Mouse (Mus musculus) testis, postnatal 10 days (tissue): ENCODE measurements around the gene Pax7.

Experiments used
- DNase-seq: peaks from one replicate; pipeline ENCODE4 v3.0.0; 2021; ENCODE audit warnings: low spot score

Gene Pax7

GRCm38 (mm10) chr4:139811475-139811874 is 21.9 kb downstream of the Pax7 start:
- no peak for DNase-seq

DNA sequence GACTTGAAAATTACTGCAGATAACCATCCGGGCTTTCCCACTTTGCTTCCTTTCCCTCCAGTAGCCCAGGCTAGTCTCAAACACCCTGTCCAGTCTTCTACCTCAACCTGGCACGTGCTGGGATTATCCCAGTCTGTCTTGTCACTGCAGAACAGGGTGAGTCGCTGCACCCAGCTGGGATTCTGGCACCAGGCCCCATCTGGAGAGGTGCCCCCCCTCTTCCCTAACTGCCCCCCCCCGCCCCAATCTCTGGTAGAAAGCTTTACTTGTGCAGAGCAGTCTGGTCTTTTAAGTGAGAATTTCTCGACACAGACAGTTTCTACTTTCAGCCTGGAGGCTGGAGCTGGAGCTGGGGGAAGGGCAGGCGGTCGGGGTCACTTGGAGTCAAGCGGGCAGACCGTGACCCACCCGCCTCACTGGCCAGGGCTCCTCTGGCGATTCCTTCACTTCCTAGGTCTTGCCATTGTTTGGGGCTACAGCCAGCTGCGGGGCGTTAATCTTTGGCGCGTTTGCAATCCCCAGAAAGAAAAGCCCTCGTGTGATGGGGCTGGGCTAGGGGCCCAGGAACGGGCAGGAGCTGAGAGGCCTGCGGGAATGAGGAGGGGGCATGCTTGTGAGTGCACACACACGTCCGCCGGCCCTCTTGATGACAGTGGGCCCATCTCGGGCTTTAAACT is 22.4 kb downstream of the Pax7 start:
- DNase-seq = no peak

GRCm38 (mm10) chr4:139809381-139809820 is 23.9 kb downstream of the Pax7 start:
- no peak for DNase-seq

DNA sequence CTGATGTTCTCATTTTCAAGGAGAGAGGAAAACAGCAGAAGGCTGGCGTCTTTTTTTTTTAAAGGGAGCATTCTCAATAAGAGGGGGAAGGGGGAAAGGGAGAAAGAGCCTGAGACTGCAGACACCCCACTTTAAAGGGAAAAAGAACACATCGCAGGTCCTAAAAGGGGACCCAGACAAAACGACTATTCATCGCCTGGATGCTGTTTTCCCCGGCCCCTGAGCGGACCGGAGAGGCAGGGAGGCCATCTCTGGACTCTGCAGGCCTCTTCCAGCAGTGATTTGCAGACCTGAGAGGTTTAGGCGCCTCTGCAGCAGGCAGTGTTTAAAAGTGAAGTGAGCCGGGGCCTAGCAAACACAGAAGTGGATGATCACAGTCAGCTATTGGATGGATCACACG is 25.5 kb downstream of the Pax7 start:
- DNase-seq = no peak

DNA sequence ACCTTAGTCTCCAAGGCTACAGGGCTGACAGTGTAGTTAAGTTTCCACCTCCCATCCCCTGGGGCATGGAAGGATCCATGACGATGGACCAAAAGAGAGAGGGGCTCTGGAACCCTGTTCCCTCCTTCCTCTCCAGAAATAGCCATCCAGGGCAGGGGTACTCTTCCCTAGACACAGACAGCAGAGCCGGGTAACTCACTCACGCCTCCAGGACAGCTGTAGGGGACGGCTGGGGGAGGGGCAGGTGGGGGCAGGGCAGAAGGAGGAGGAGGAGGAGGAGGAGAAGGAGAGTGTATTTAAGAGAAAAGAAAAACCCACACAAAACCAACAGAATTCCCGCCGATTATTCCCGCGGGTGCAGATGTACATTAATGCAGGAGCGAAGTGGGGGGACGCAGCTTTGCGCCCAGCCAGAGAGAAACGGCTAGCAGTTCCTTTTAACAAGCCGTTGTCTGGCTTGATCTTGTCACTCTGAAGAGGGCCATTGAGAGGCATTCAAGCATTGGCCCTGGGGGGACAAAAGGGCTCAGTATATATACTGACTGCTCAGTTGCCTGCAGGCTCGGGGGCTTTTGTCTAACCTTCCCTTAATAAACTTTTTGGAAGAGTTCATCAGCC is 26.0 kb downstream of the Pax7 start:
- no peak for DNase-seq

DNA sequence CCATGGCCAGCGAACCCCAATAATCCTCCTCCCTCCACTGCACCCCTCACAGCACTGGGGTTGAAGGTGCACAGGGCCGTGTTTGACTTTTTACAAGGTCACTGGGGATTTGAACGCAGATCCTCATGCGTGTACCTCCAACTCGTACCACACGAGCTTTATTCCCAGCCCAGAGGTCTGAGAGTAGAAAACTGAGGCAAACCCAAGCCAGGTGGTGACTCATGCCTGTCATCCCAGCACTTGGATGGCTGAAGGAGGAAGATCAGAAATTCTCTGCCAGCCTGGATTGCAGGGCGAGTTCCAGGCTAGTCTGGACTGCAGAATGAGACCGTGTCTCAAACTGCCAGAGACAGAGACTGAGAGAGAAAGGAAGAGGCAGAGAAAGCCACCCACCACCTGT is 28.4 kb downstream of the Pax7 start:
- no peak for DNase-seq

DNA sequence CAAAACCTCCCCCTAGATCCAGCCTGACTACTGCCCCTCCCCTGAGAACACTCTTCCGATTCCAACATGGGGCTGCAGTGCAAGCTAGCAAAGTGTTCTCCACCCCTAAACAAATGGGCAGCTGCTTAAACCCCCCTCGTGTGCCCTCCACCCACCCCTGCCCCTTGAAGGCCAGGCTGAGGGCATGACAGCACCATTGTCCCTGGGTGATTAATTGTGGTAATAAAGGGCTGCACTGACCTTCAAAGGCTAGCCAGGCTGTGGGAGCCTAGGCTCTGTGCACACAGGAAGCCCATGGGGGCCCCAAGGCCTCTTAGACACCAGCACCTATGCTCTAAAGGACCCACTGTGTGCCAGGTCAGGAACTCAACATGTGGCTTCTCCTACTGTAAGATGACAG is 29.3 kb downstream of the Pax7 start:
- DNase-seq = no peak

DNA sequence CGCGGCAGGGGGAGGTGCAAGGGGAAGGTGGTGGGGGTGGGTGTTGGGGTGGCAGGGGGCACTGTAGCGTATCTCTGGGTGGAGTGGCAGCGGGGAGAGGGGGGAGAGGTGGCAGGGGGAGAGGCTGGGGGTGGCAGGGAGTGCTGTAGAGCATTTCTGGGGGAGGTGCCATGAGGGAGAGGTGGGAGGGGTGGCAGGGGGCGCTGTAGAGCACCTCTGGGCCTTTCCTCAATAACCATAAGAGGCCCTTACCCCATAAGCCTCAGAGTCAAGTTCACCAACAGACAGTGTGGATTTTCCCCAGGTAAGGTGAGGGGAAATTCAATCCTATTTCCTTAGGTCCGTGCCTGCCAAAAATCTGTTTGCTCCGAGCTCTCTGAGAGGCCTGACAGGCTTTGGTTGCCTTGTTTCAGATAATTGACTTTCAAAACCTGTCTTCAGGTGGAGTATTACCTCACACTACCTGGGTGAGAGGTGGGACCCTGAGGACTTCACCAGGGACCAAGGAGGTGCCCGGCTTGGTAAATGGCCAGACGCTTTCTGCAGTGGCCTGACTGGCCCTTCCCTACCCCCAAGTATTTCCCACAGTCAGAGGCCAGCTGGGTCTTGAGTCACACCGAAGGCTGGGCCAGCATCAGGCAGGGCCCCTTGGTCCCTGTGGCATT is 33.8 kb downstream of the Pax7 start:
- DNase-seq = no peak

DNA sequence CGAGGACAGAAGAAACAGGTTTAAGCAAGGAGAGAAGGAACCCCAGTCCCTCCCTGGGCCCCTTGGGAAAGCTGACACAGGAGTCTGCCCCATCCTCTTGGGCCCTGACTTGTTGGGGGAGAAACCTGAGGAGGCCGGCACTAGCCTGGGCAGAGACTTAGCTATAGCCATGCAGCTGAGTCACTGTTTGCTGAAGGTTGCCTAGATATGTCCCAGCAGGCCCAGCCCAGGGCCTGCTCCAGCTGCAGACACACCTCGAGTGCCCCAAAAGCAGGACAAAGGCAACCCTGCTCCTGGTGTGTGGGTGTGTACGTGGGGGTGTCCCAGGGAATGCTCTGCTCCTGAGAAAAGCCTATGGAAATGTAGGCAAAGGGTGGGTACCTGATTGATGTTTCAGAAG is 36.0 kb downstream of the Pax7 start:
- DNase-seq = no peak

GRCm38 (mm10) chr4:139796115-139796514 is 37.2 kb downstream of the Pax7 start:
- DNase-seq = no peak

- DNase-seq = no peak
Measured at GRCm38 (mm10) chr4:139791168-139791567, 42.2 kb downstream of the Pax7 start.

GRCm38 (mm10) chr4:139789772-139790171 is 43.6 kb downstream of the Pax7 start:
- DNase-seq = no peak

GRCm38 (mm10) chr4:139782926-139783467 is 50.3 kb downstream of the Pax7 start:
- DNase-seq = no peak

- no peak for DNase-seq
Measured at GRCm38 (mm10) chr4:139771125-139771631, 62.1 kb downstream of the Pax7 start.

DNA sequence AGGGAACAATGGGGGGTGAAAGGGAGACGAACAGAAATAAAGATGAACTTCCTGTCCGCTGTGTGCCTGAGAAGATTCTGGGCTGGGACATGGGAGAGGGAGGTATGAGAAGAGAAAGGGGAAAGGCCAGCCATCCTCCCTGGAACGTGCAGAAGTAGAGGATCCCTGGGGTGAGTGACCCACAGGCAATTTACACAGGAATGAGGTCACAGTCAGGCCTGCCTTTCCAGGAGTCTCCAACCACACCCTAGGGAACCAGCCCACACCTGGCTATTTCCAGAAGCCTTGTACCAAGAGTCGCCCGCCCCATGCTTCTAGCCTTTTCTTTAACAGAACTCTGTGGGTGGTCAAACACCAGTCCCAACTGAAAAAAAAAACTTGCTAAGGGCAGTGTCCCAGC is 65.5 kb downstream of the Pax7 start:
- no peak for DNase-seq

- DNase-seq = no peak
Measured at GRCm38 (mm10) chr4:139767115-139767718, 66.1 kb downstream of the Pax7 start.

GRCm38 (mm10) chr4:139761911-139762310 is 71.4 kb downstream of the Pax7 start:
- no peak for DNase-seq

DNA sequence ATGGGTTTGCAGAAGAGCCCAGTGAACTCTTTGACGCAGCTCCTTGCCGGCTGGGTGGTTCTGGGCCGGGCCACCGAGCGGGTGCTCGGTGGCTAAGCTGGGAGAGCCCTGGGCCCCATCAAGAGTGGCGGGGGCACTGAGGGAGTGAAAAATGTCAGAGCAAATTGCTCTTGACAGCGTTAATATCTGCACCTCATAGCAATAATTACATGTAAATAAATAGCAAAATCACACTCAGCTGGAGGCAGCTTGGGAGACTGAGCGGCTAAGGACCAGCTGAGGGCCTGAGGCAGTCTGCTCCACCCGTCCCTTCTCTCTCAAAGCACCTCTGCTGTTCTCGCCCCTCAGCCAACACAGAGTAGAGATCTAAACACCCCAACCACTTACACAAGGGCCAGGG is 72.6 kb downstream of the Pax7 start:
- DNase-seq = no peak

DNA sequence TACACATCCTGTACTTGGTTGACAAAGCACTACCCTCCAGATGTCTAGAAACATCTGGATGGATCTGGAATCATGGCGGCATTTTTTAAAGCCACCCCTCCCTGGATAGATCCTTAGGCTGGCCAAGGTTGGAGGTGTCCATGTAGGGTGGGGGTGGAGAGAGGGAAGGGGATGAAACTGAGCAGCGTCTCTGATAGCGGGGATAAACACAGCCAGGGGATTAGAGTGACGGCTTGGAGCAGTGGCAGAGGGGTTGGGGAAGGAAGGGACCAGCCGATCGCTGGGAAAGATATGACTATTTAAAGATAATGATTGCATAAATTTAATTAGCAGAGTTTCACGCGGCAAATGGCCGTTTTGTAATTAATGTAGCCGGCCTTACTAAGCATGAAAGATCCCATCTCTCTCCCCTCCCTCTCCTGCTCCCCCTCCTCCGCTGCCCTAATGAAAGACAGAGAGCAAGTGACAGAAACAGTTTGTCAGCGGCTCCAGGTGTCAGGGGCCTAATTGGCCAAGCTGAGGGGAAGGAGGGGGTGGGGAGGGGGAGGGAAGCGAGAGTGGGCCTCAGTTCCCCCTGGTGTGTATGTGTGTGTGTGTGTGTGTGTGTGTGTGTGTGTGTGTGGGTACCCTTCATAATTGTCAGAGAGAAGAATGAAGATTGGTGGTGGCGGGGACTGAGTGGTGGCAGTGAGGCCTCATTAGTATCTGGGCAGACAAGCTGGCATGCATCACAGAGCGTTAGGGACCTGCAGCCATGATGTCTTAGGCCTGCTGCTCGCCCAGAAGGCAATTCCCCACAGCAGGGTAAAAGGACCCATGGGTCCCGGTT is 74.6 kb downstream of the Pax7 start:
- DNase-seq = no peak

DNA sequence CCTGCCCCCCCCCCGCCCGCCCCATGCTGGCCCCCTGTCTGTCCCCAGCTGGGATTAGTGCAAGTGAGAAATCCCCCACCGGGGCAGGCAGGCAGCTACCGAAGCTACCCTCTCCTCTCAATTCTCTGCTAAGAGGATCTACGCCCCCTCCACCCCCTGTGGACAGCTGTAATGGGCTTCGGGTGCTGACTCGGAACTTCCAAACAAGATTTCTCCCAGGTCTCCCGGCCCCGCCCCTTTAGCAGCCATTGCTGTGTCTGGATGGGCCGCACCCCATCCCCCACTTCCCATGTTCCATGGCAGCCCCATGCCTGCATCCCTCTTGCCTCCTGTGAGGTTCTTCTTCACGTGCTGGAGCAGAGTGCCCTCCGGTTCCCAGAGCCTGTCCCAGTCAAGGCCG is 76.4 kb downstream of the Pax7 start:
- no peak for DNase-seq

DNA sequence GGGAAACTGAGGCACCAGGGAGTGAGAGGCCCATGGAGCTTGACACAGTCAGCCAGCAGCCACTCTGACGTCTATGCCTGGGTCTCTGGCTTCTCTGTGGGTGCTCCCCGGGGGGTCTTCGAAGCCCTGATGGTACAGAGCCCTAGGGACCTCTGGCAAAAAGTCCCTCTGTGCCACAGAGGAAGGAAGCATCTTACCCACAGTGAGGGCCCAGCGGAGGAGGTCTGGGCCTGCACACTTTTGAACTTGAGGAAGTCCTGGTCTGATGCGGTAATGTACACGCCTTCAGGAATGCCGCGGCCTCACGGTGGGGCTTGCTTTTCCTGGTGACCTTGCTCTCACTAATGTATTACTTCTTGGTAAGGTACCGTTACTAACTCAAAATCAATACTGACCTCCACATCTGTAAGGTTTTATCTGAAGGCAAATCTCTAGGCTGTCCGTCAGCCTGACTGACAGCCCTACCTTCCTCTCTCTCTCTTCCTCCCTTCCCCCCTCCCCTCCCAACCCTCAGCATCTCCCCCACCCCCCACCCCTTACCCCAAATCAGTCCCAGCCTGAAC is 79.1 kb downstream of the Pax7 start:
- no peak for DNase-seq
